Mouse (Mus musculus) cerebellum, adult (tissue): Measurements from ENCODE around the gene Tceal7.

Experiments used
- ATAC-seq: cut with Nextera tagmentation; 2 replicates; pipeline ENCODE4 v1.9.2; 2017; ENCODE audit warnings: mild to moderate bottlenecking, moderate library complexity, mixed read lengths; ENCODE audit not compliant: insufficient number of reproducible peaks, low FRiP score, low TSS enrichment

The Tceal7 gene

GRCm38 (mm10) chrX:136214729-136215677 lies at the start of gene Tceal7, which contains the start of gene Bex1:
Tceal7 (plus strand) TSS chrX:136214779.
Bex1 (minus strand) TSS chrX:136215513.
- peak; percentile 95 for ATAC-seq

GRCm38 (mm10) chrX:136170625-136171024 lies 44.0 kb upstream of the Tceal7 start:
- ATAC-seq, result no peak

- peak; percentile 67 for ATAC-seq
Measured at GRCm38 (mm10) chrX:136171189-136172117, 43.1 kb upstream of the Tceal7 start.

- peak; percentile 98 for ATAC-seq
Measured at GRCm38 (mm10) chrX:136172118-136172551, 42.4 kb upstream of the Tceal7 start, which contains the start of gene Tceal8. Tceal8 (minus strand) TSS chrX:136172342.

GRCm38 (mm10) chrX:136172786-136173185 lies 41.8 kb upstream of the Tceal7 start:
- no peak for ATAC-seq

GRCm38 (mm10) chrX:136180897-136181553 lies 33.6 kb upstream of the Tceal7 start:
- ATAC-seq, result no peak

- ATAC-seq, result no peak
Measured at GRCm38 (mm10) chrX:136183107-136183506, 31.5 kb upstream of the Tceal7 start.

- ATAC-seq, result no peak
Measured at GRCm38 (mm10) chrX:136195193-136195944, 19.2 kb upstream of the Tceal7 start.

GRCm38 (mm10) chrX:136196873-136197272 lies 17.7 kb upstream of the Tceal7 start:
- no peak for ATAC-seq

- no peak for ATAC-seq
Measured at GRCm38 (mm10) chrX:136203257-136203656, 11.3 kb upstream of the Tceal7 start.

GRCm38 (mm10) chrX:136203664-136204066 lies 10.9 kb upstream of the Tceal7 start, which contains the start of gene Tceal5:
Tceal5 (minus strand) TSS chrX:136203876.
- ATAC-seq, result peak; percentile 95

- no peak for ATAC-seq
Measured at GRCm38 (mm10) chrX:136204406-136204805, 10.2 kb upstream of the Tceal7 start.

- no peak for ATAC-seq
Measured at GRCm38 (mm10) chrX:136213396-136213795, 1.2 kb upstream of the Tceal7 start.

GRCm38 (mm10) chrX:136216303-136216702 lies 1.7 kb downstream of the Tceal7 start:
- ATAC-seq, result no peak

- ATAC-seq, result no peak
Measured at GRCm38 (mm10) chrX:136223714-136224113, 9.1 kb downstream of the Tceal7 start.

GRCm38 (mm10) chrX:136227768-136228167 lies 13.2 kb downstream of the Tceal7 start:
- no peak for ATAC-seq

- no peak for ATAC-seq
Measured at GRCm38 (mm10) chrX:136238118-136238517, 23.5 kb downstream of the Tceal7 start.

- ATAC-seq, result no peak
Measured at GRCm38 (mm10) chrX:136243181-136243580, 28.6 kb downstream of the Tceal7 start.

- ATAC-seq, result peak; percentile 98
Measured at GRCm38 (mm10) chrX:136244574-136245229, 30.1 kb downstream of the Tceal7 start, which contains the start of gene Tceal9. Tceal9 (plus strand) TSS chrX:136245079.
